Mouse (Mus musculus) liver, adult 2 months (tissue): Measurements from ENCODE around the gene Dmbt1. TPM values are rescaled to one million over a fixed set of nuclear protein-coding genes. Genes with fewer than 3 reads are reported as not detected.
"Not testable (repeated sequence)": the region's sequence is repeated elsewhere in the genome, so short reads cannot be mapped to it uniquely, and the experiment has no call there.

ENCODE experiments used
- DNase-seq: peaks from one replicate; pipeline ENCODE4 v3.0.0-alpha.2; 2011; ENCODE audit warnings: low read depth, low spot score; ENCODE audit errors: extremely low read depth
- H3K27ac ChIP-seq: fragments of 200-500 bp; replicated peaks from 2 replicates; pipeline ENCODE4 v1.5.1; 2012; ENCODE audit warnings: low read depth, mild to moderate bottlenecking, control low read depth, inconsistent platforms, low read length; ENCODE audit not compliant: insufficient read depth
- H3K27me3 ChIP-seq: fragments of 200-500 bp; 2 replicates; pipeline ENCODE4 v1.6.1; 2012; ENCODE audit warnings: mild to moderate bottlenecking, moderate library complexity, low read length, inconsistent platforms; ENCODE audit not compliant: control insufficient read depth, insufficient read depth
- H3K36me3 ChIP-seq: fragments of 200-500 bp; 2 replicates; pipeline ENCODE4 v1.6.1; 2012; ENCODE audit warnings: low read length, inconsistent platforms; ENCODE audit not compliant: control insufficient read depth, insufficient read depth
- H3K4me1 ChIP-seq: fragments of 200-500 bp; 2 replicates; pipeline ENCODE4 v1.6.1; 2011; ENCODE audit warnings: low read length; ENCODE audit not compliant: control insufficient read depth, insufficient read depth
- H3K4me3 ChIP-seq: fragments of 200-500 bp; 2 replicates; pipeline ENCODE4 v1.5.1; 2011; ENCODE audit warnings: low read depth, mild to moderate bottlenecking, control low read depth, low read length, moderate library complexity; ENCODE audit not compliant: insufficient read depth
- H3K79me2 ChIP-seq: fragments of 200-500 bp; 2 replicates; pipeline ENCODE4 v1.6.1; 2012; ENCODE audit warnings: inconsistent platforms, mild to moderate bottlenecking, low read length, moderate library complexity; ENCODE audit not compliant: control insufficient read depth, insufficient read depth
- H3K9ac ChIP-seq: fragments of 200-500 bp; 2 replicates; pipeline ENCODE4 v1.6.1; 2012; ENCODE audit warnings: low read depth, mild to moderate bottlenecking, control low read depth, inconsistent platforms, low read length
- CTCF ChIP-seq: fragments of 200-500 bp; IDR thresholded peaks from 2 replicates; pipeline ENCODE4 v1.5.1; 2011; ENCODE audit warnings: low read depth, low read length, control low read depth
- POLR2A ChIP-seq: fragments of 200-500 bp; IDR thresholded peaks from 2 replicates; pipeline ENCODE4 v1.6.1; 2011; ENCODE audit warnings: low read length, control low read depth; ENCODE audit not compliant: insufficient read depth; ENCODE audit errors: extremely low read depth
- WGBS: fragments of 180-500 bp; shearing (Covaris S2); methylation state at CpG from one replicate; pipeline ENCODE4 v1.1.7; 2018; 5-methylcytosine and 5-hydroxymethylcytosine counted together
- polyA plus RNA-seq: library from polyadenylated mRNA; depleted of rRNA; stranded (reverse); fragments of >200 nt; gene quantifications from 2 replicates; pipeline ENCODE4 v1.2.3, GENCODE M21; 2012
- total RNA-seq: library from RNA; depleted of rRNA; stranded (reverse); fragments of >200 nt; gene quantifications from 2 replicates; pipeline ENCODE4 v1.2.3, GENCODE M21; 2014

Dmbt1 gene
- total and polyA plus RNA-seq, 2 experiments, result 0.35 to 32.1 TPM

- no peaks in the 10 kb centered on the region for H3K4me1 ChIP-seq
- H3K27me3 ChIP-seq, result 0 out of 2 replicates have a peak, but pooled peaks cover 2% of the 10 kb centered on the region
- TF ChIP-seq CTCF (peak; percentile 36; the same call in 1 of the 2 replicates), POLR2A (no peak)
- no peak overlapping the region for H3K4me3 ChIP-seq
- no peak overlapping the region for H3K27ac ChIP-seq
- no peaks in the 10 kb centered on the region for H3K36me3 ChIP-seq
- no peaks in the 10 kb centered on the region for H3K79me2 ChIP-seq
- peak; percentile 12 for DNase-seq
- no peak overlapping the region for H3K9ac ChIP-seq
Observed at GRCm38 (mm10) chr7:131054808-131055370, 23.0 kb downstream of the Dmbt1 start.

DNA sequence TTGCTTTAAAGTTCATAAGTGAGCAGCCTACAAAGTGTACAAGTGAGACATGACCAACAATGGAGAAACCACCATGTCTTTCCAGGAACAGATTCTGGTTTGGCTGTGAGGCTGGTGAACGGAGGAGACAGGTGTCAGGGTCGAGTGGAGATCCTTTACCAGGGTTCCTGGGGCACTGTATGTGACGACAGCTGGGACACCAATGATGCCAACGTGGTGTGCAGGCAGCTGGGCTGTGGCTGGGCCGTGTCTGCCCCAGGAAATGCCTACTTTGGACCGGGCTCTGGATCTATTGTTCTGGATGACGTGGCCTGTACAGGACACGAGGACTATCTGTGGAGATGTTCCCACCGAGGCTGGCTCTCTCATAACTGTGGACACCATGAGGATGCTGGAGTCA lies 26.1 kb downstream of the Dmbt1 start:
- not testable (repeated sequence) for H3K79me2 ChIP-seq, H3K36me3 ChIP-seq, H3K4me3 ChIP-seq, H3K9ac ChIP-seq, H3K4me1 ChIP-seq, DNase-seq, H3K27me3 ChIP-seq, H3K27ac ChIP-seq
- WGBS, result 74% methylated on average over 9 of the region's 9 CpGs

- H3K79me2 ChIP-seq, H3K9ac ChIP-seq, H3K4me1 ChIP-seq, H3K36me3 ChIP-seq, H3K27me3 ChIP-seq, DNase-seq, H3K4me3 ChIP-seq, H3K27ac ChIP-seq: not testable (repeated sequence)
- WGBS, result 72% methylated on average over 2 of the region's 2 CpGs
Observed at GRCm38 (mm10) chr7:131059808-131060207, 28.0 kb downstream of the Dmbt1 start.

- H3K4me1 ChIP-seq, result no peaks in the 10 kb centered on the region
- H3K36me3 ChIP-seq, result no peaks in the 10 kb centered on the region
- H3K27me3 ChIP-seq, result no peaks in the 10 kb centered on the region
- no peak overlapping the region for H3K27ac ChIP-seq
- no peak overlapping the region for H3K9ac ChIP-seq
- no peak overlapping the region for H3K4me3 ChIP-seq
- no peak for DNase-seq
- TF ChIP-seq POLR2A (no peak), CTCF (no peak)
- 90% methylated on average over 2 of the region's 2 CpGs for WGBS
- no peaks in the 10 kb centered on the region for H3K79me2 ChIP-seq
Observed at GRCm38 (mm10) chr7:131062541-131062940, 30.7 kb downstream of the Dmbt1 start.

- H3K79me2 ChIP-seq, H3K27me3 ChIP-seq, H3K36me3 ChIP-seq, H3K4me3 ChIP-seq, H3K27ac ChIP-seq, DNase-seq, H3K9ac ChIP-seq, H3K4me1 ChIP-seq: not testable (repeated sequence)
- 0% methylated on average over 1 of the region's 1 CpGs for WGBS
Observed at GRCm38 (mm10) chr7:131068191-131068590, 36.3 kb downstream of the Dmbt1 start.

GRCm38 (mm10) chr7:131073476-131073875 lies 41.6 kb downstream of the Dmbt1 start:
- not testable (repeated sequence) for H3K4me1 ChIP-seq, DNase-seq, H3K36me3 ChIP-seq, H3K4me3 ChIP-seq, H3K27me3 ChIP-seq, H3K9ac ChIP-seq, H3K27ac ChIP-seq, H3K79me2 ChIP-seq
- 89% methylated on average over 3 of the region's 3 CpGs for WGBS

- H3K4me1 ChIP-seq, H3K79me2 ChIP-seq, H3K36me3 ChIP-seq, H3K27me3 ChIP-seq, H3K9ac ChIP-seq, H3K4me3 ChIP-seq, DNase-seq, H3K27ac ChIP-seq: not testable (repeated sequence)
- WGBS, result 71% methylated on average over 6 of the region's 6 CpGs
Observed at GRCm38 (mm10) chr7:131074098-131074497, 42.2 kb downstream of the Dmbt1 start.
